Mouse (Mus musculus): Measurements from ENCODE around the gene Trim31. TPM values are rescaled to one million over a fixed set of nuclear protein-coding genes. Genes with fewer than 3 reads are reported as not detected.

Trim31 gene
- polyA plus RNA-seq, 1 experiment from 2014 or later: not detected

DNA sequence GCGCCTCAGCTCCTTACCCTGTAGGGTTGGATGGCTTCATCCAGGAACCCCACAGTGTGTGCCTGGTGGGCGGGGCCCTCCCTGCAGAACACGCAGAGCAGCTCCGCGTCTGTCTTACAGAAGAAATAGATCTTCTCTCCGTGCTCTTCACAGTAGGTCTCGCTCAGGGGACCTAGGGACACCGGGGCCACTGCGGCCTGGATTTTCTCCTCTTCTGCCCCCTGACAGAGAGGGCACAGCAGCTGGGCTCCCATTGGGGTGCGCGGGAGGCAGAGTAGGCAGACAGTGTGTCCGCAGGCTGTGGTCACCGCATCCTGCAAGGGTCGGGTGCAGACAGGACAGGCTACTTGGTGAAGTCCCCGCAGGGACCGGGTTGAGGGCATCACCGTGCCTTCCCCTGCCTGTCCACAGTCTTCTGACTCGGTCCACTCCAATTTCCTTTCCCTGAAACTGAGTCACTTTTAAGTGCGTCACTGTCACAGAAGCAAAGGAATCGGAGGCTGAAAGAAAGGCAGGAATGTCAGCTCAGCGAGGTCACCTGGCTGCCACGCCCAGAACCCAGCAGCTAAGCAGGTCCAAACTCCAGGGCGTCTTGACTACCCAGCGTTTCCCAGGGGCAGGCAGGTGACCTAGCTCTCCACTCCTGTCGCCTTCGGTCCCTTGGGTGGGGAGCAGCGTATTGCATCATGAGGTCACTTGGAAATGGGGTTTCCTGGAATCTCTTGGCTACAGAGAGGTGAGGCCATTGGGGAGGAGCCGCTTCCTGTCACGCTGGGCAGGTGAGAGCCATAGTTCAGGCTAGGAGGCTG, 31.0 kb upstream of the Trim31 start, which contains the start of gene Trim15:
TSS of gene Trim15 (minus strand) at position 492 of the 809 bp plus-strand sequence.
- peaks cover 2% of the 10 kb centered on the region; the same call in 1 of the 2 replicates for H3K36me3 ChIP-seq (ENCODE audit: control insufficient read depth, insufficient read depth, low read length)
- peak within 1 kb of the TSS; percentile 65 for H3K4me2 ChIP-seq
- peak within 1 kb of the TSS; percentile 61 for H3K9ac ChIP-seq (ENCODE audit: low read depth, low read length)
- peak within 1 kb of the TSS; percentile 37 for H3K4me3 ChIP-seq (ENCODE audit: low read depth, low read length)
- peaks cover 13% of the 10 kb centered on the region for H3K4me1 ChIP-seq (replicated peaks; ENCODE audit: control insufficient read depth, insufficient read depth, low read length)
- peak within 1 kb of the TSS; percentile 22; the same call in 1 of the 2 replicates for H3K27ac ChIP-seq (ENCODE audit: low read depth, low read length)
- DNase-seq (ENCODE audit: low spot score) (no peak), ATAC-seq (replicated peaks; ENCODE audit: low FRiP score) (no peak)
- no peaks in the 10 kb centered on the region for H3K9me3 ChIP-seq (ENCODE audit: control insufficient read depth, low read length)
- WGBS: 13% methylated on average over 29 of the region's 29 CpGs
- peaks cover 32% of the 10 kb centered on the region for H3K27me3 ChIP-seq (replicated peaks; ENCODE audit: control insufficient read depth, insufficient read depth, low read length)

DNA sequence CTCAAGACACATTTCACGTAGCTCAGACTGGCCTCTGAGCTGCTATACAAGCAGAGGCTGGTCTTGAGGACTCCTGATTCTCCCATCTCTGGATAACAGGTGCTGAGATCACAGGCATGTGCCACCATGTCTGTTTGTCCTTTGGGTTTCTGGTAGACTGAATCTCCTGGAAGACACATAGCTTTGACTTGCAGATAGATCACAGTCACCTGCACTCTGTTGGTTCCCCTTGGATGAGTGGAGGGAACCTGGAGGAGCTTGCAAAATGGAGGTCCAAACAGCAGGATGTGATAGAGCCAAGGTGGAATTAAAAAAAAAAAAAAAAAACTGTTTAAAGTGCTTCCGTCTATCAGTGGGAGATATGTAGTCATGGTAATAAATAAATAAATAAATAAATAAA, 29.1 kb upstream of the Trim31 start:
- ATAC-seq (replicated peaks; ENCODE audit: low FRiP score) (no peak), DNase-seq (ENCODE audit: low spot score) (no peak)
- peaks cover 2% of the 10 kb centered on the region; the same call in 1 of the 2 replicates for H3K36me3 ChIP-seq (ENCODE audit: control insufficient read depth, insufficient read depth, low read length)
- 58% methylated on average over 2 of the region's 2 CpGs for WGBS
- no peaks in the 10 kb centered on the region for H3K9me3 ChIP-seq (ENCODE audit: control insufficient read depth, low read length)
- H3K4me1 ChIP-seq (replicated peaks; ENCODE audit: control insufficient read depth, insufficient read depth, low read length): peaks cover 13% of the 10 kb centered on the region
- H3K9ac ChIP-seq (ENCODE audit: low read depth, low read length): no peak overlapping the region
- H3K4me3 ChIP-seq (ENCODE audit: low read depth, low read length): no peak overlapping the region
- H3K27me3 ChIP-seq (replicated peaks; ENCODE audit: control insufficient read depth, insufficient read depth, low read length): peaks cover 33% of the 10 kb centered on the region
- peak overlapping the region; percentile 13 for H3K4me2 ChIP-seq
- H3K27ac ChIP-seq (ENCODE audit: low read depth, low read length): peak overlapping the region; percentile 63

DNA sequence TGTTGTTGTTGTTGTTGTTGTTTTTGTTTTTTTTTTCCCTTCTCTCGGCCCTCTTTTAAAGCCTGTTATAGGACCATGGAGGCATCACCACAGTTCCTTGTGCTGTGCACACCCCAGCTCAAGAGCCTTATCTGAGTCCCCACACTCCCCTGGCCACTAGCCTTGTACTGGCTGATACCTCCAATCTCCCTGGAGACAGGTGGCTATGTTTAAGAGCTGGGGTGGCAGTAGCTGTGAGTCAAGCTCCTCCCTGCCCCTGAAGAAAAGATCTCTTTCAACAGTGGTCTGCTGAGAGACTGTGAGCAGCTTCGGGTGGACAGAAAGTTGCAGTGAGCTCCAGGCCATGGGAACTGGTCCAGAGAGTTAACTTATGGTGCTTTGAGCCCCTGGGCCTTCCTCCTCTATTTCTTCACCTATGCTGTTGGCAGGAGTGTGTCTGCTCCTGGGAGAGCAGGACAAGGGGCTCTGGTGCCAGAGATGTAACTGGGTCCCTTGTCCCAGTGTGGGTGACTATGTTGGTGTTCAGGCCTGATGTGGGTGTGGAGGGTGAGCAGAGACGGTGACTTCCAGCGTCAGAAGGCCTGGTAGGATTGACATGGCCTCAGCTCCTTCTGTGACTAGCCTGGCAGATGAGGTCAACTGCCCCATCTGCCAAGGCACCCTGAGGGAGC, 28.5 kb upstream of the Trim31 start, which contains the start of gene Trim10:
TSS of gene Trim10 (plus strand) at position 291 of the 671 bp plus-strand sequence.
- peak; percentile 67 for DNase-seq (ENCODE audit: low spot score)
- Histone ChIP-seq H3K27me3 (replicated peaks; ENCODE audit: control insufficient read depth, insufficient read depth, low read length) (peaks cover 33% of the 10 kb centered on the region), H3K9ac (ENCODE audit: low read depth, low read length) (peak within 1 kb of the TSS; percentile 85), H3K27ac (ENCODE audit: low read depth, low read length) (peak within 1 kb of the TSS; percentile 98), H3K4me2 (peak within 1 kb of the TSS; percentile 69), H3K36me3 (ENCODE audit: control insufficient read depth, insufficient read depth, low read length) (peaks cover 2% of the 10 kb centered on the region; the same call in 1 of the 2 replicates), H3K4me3 (ENCODE audit: low read depth, low read length) (peak within 1 kb of the TSS; percentile 59), H3K4me1 (replicated peaks; ENCODE audit: control insufficient read depth, insufficient read depth, low read length) (peaks cover 13% of the 10 kb centered on the region), H3K9me3 (ENCODE audit: control insufficient read depth, low read length) (no peaks in the 10 kb centered on the region)
- WGBS: 45% methylated on average over 4 of the region's 4 CpGs
- peak; percentile 100 for ATAC-seq (replicated peaks; ENCODE audit: low FRiP score)

DNA sequence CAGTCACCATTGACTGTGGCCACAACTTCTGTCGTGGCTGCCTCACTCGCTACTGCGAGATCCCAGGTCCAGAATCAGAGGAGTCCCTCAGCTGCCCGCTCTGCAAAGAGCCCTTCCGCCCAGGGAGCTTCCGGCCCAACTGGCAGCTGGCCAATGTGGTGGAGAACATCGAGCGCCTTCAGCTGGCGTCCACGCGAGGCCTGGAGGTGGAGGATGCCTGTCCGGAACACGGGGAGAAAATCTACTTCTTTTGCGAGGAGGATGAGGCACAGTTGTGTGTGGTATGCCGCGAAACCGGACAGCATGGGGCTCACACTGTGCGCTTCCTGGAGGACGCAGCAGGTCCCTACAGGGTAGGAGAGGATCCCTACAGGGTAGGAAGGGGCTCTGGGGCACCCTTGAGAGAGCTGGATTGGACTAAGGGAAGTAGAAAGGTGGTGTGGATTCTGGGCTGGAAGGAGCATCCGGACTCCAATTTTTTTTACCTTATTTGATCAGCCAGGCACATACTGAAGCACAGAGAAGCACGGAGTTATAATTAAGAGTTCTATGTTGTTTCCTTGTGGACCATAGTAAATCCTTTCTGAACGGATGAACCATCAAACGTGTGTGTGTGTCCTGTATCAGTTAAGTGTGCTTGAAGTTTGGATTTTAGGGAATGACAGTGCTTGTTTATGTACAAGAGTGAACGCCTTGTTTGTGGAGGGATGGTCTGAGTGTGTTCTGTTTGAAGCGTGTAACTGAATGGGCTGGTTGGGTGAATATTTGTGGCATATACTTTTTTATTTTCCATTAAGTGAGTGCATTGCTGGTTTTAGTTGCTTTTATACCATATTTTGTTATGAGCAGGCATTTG, 27.7 kb upstream of the Trim31 start:
- DNase-seq (ENCODE audit: low spot score) (no peak), ATAC-seq (replicated peaks; ENCODE audit: low FRiP score) (no peak)
- no peaks in the 10 kb centered on the region for H3K9me3 ChIP-seq (ENCODE audit: control insufficient read depth, low read length)
- 65% methylated on average over 25 of the region's 25 CpGs for WGBS
- H3K27ac ChIP-seq (ENCODE audit: low read depth, low read length): peak overlapping the region; percentile 98
- H3K9ac ChIP-seq (ENCODE audit: low read depth, low read length): peak overlapping the region; percentile 85
- H3K4me2 ChIP-seq: peak overlapping the region; percentile 69
- peaks cover 2% of the 10 kb centered on the region; the same call in 1 of the 2 replicates for H3K36me3 ChIP-seq (ENCODE audit: control insufficient read depth, insufficient read depth, low read length)
- peak overlapping the region; percentile 59 for H3K4me3 ChIP-seq (ENCODE audit: low read depth, low read length)
- peaks cover 13% of the 10 kb centered on the region for H3K4me1 ChIP-seq (replicated peaks; ENCODE audit: control insufficient read depth, insufficient read depth, low read length)
- H3K27me3 ChIP-seq (replicated peaks; ENCODE audit: control insufficient read depth, insufficient read depth, low read length): peaks cover 26% of the 10 kb centered on the region

DNA sequence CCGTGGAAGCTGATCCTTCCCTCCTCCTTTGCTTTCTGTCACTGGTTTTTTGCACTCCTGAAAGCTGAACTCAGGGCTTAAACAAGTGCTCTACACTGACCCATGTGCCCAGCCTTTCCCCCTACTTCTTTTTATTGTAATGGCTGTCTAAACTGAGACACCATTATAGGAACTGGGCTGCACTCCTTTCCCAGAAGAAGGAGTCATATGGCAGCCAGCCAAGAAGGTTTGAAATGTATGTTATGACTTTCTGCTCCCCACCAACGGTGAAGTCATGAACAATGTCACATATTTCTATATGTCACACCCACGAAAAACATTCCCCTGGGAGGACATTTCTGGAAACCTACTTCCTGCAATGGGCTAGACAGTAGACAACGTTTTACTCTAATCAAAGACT, 23.3 kb upstream of the Trim31 start:
- WGBS: 61% methylated on average over 4 of the region's 4 CpGs
- H3K4me1 ChIP-seq (replicated peaks; ENCODE audit: control insufficient read depth, insufficient read depth, low read length): no peaks in the 10 kb centered on the region; the same call in 1 of the 2 replicates
- no peak for ATAC-seq (replicated peaks; ENCODE audit: low FRiP score)
- no peak for DNase-seq (ENCODE audit: low spot score)
- no peak overlapping the region for H3K4me3 ChIP-seq (ENCODE audit: low read depth, low read length)
- H3K27ac ChIP-seq (ENCODE audit: low read depth, low read length): no peak overlapping the region
- H3K27me3 ChIP-seq (replicated peaks; ENCODE audit: control insufficient read depth, insufficient read depth, low read length): peaks cover 3% of the 10 kb centered on the region; the same call in 1 of the 2 replicates
- no peak overlapping the region for H3K9ac ChIP-seq (ENCODE audit: low read depth, low read length)
- no peak overlapping the region for H3K4me2 ChIP-seq
- no peaks in the 10 kb centered on the region for H3K9me3 ChIP-seq (ENCODE audit: control insufficient read depth, low read length)
- H3K36me3 ChIP-seq (ENCODE audit: control insufficient read depth, insufficient read depth, low read length): peaks cover 2% of the 10 kb centered on the region; the same call in 1 of the 2 replicates

DNA sequence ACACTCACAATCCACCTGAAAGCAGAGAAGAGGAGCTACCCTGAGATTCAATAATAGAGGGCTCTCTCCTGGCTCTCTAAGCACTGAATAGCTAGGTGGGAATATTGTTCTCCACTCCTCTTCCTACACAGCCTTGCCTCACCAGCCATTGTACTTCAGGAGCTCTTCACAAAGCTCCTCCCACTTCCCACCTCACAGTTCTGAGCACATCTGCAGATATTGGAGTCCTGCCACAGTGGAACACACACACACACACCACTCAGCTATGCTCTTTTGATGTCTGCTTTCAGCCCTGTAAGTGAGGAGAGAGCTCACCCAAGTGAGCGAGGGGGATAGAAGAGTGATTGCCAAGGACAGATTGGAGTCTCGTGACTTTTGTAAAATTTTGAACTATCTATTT, 14.6 kb upstream of the Trim31 start:
- ATAC-seq (replicated peaks; ENCODE audit: low FRiP score): no peak
- Histone ChIP-seq H3K27ac (ENCODE audit: low read depth, low read length) (no peak overlapping the region), H3K36me3 (ENCODE audit: control insufficient read depth, insufficient read depth, low read length) (no peaks in the 10 kb centered on the region), H3K4me1 (replicated peaks; ENCODE audit: control insufficient read depth, insufficient read depth, low read length) (no peaks in the 10 kb centered on the region), H3K4me3 (ENCODE audit: low read depth, low read length) (no peak overlapping the region), H3K9ac (ENCODE audit: low read depth, low read length) (no peak overlapping the region), H3K4me2 (no peak overlapping the region), H3K9me3 (ENCODE audit: control insufficient read depth, low read length) (no peaks in the 10 kb centered on the region), H3K27me3 (replicated peaks; ENCODE audit: control insufficient read depth, insufficient read depth, low read length) (no peaks in the 10 kb centered on the region)
- WGBS: 76% methylated on average over 2 of the region's 2 CpGs
- no peak for DNase-seq (ENCODE audit: low spot score)

DNA sequence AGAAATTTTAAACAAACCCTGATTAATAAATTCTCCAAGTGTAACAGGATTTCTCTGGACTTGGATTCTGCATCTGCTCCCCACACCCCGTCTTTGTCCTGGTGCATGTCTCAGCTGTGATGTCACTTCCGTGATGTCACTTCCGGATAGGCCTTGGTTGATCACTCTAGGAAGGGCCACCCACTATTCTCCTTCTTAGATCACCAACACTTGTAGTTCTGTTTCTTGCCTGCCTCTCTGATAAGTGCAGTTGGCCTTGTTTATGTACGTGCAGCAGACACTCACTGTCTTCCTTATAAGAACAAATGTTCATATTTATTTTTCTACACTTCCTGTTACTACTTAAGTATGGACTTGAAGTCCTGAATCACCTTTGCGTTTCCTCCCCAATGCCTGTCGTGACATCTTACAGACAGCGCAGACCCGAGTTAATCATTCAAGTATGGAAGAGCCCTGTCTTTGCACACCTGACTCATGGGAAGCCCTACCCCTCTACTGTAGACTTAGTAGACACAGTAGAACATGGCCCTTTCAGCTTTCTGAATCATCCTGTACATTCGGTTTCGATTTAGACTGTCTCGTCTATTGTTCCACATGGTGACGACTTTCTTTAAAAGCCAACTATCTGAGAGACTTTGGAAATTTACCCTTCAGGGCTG, 12.7 kb upstream of the Trim31 start:
- DNase-seq (ENCODE audit: low spot score) (no peak), ATAC-seq (replicated peaks; ENCODE audit: low FRiP score) (no peak)
- Histone ChIP-seq H3K4me1 (replicated peaks; ENCODE audit: control insufficient read depth, insufficient read depth, low read length) (no peaks in the 10 kb centered on the region), H3K36me3 (ENCODE audit: control insufficient read depth, insufficient read depth, low read length) (no peaks in the 10 kb centered on the region), H3K4me2 (no peak overlapping the region), H3K9me3 (ENCODE audit: control insufficient read depth, low read length) (no peaks in the 10 kb centered on the region), H3K27me3 (replicated peaks; ENCODE audit: control insufficient read depth, insufficient read depth, low read length) (0 out of 2 replicates have a peak, but pooled peaks cover 6% of the 10 kb centered on the region), H3K27ac (ENCODE audit: low read depth, low read length) (no peak overlapping the region), H3K4me3 (ENCODE audit: low read depth, low read length) (no peak overlapping the region), H3K9ac (ENCODE audit: low read depth, low read length) (no peak overlapping the region)
- WGBS: 90% methylated on average over 12 of the region's 12 CpGs
